ENCODE assay signal across 24 mouse cellular contexts in genomic region chr2:96315034-96315433, GRCm38 (mm10). TPM values are rescaled to one million over a fixed set of nuclear protein-coding genes. Genes with fewer than 3 reads are reported as not detected.
DNase-seq lines count a peak whose midpoint lies in the region; ATAC-seq and TF ChIP-seq lines count a peak whose summit lies in the region.
"Had no signal": no experiment of that assay in that cellular context is flagged by ENCODE, and none has a peak within 500 bp of the region (broad histone marks: within the 10 kb centered on the region; RNA-seq: fewer than 3 reads in every experiment).

No protein-coding gene starts in this region.

- H3K27me3 ChIP-seq in heart, embryonic 13.5 days (replicated peaks) = no peaks in the 10 kb centered on the region
- no peaks in the 10 kb centered on the region for H3K27me3 ChIP-seq in heart, postnatal 0 days (ENCODE audit: control insufficient read depth, insufficient read depth, low read length)
- H3K27me3 ChIP-seq: hindbrain, embryonic 12.5 days had no signal

- WGBS in heart, embryonic 13.5 days = 10% methylated on average over 5 of the region's 5 CpGs
- WGBS in heart, postnatal 0 days = 9% methylated on average over 5 of the region's 5 CpGs

- in situ Hi-C loops in ES-E14 (cut with MboI; ENCODE audit: low sequenced_read_pairs in 2 of 2, unreplicated experiment in 2 of 2) = no loop called here

- no peak for DNase-seq in heart, postnatal 25 days (ENCODE audit: low spot score)
- DNase-seq in heart, postnatal 0 days (ENCODE audit: low spot score) = no peak
- no peak for DNase-seq in heart, postnatal 10 days
- peak; percentile 20 for DNase-seq in ES-E14 (ENCODE audit: low read depth, low spot score)
- DNase-seq in WW6 (ENCODE audit: low read depth, low spot score) = peak; percentile 13
- DNase-seq: adrenal gland, adult 8-10 months; adrenal gland, postnatal 36 days; cerebellum, adult 2 months; cerebellum, postnatal 10 days; gastrocnemius, adult 2 months; gastrocnemius, postnatal 36 days; heart, adult 11 months; kidney, adult 8-10 months had no signal

- intact Hi-C loops in heart, postnatal 25 days (cut with DNase I) = no loop called here
- intact Hi-C loops in heart, postnatal 10 days (cut with DNase I) = loop anchor here (5.0 kb wide), 1 partner anchor 78 kb away; no protein-coding TSS in a partner anchor

- peak overlapping the region; percentile 38 for H3K4me2 ChIP-seq in heart, embryonic 13.5 days
- H3K4me2 ChIP-seq in heart, postnatal 0 days (ENCODE audit: low read depth, low read length) = peak overlapping the region; percentile 24; the same call in 1 of the 2 replicates
- H3K4me2 ChIP-seq: hindbrain, embryonic 12.5 days had no signal

- H3K27ac ChIP-seq in heart, embryonic 13.5 days (replicated peaks) = no peak overlapping the region
- no peak overlapping the region for H3K27ac ChIP-seq in heart, postnatal 0 days (ENCODE audit: low read depth)
- no peak overlapping the region for H3K27ac ChIP-seq in ES-E14 (ENCODE audit: insufficient read depth, low read depth, low read length, poor library complexity, severe bottlenecking)
- H3K27ac ChIP-seq: embryonic facial prominence, embryonic 10.5 days; forebrain, embryonic 10.5 days; gastrocnemius, adult 2 months; hindbrain, embryonic 12.5 days had no signal

- no peaks in the 10 kb centered on the region for H3K36me3 ChIP-seq in heart, embryonic 13.5 days
- H3K36me3 ChIP-seq in heart, postnatal 0 days (replicated peaks; ENCODE audit: control insufficient read depth, insufficient read depth, low read length) = no peaks in the 10 kb centered on the region
- H3K36me3 ChIP-seq in ES-E14 (ENCODE audit: control insufficient read depth, insufficient read depth, low read length, poor library complexity, severe bottlenecking) = no peaks in the 10 kb centered on the region
- H3K36me3 ChIP-seq: embryonic facial prominence, embryonic 10.5 days; forebrain, embryonic 10.5 days; hindbrain, embryonic 12.5 days had no signal

- H3K4me1 ChIP-seq in heart, embryonic 13.5 days = peaks cover 14% of the 10 kb centered on the region
- H3K4me1 ChIP-seq in heart, postnatal 0 days (ENCODE audit: control insufficient read depth, insufficient read depth) = peaks cover 7% of the 10 kb centered on the region
- H3K4me1 ChIP-seq in ES-E14 (ENCODE audit: control insufficient read depth in 2 of 2, insufficient read depth in 2 of 2, low read length in 2 of 2, poor library complexity in 1 of 2) = peaks cover 0 to 5% of the 10 kb centered on the region in 2 experiments; a peak in 1 of 4 replicates

- no peaks in the 10 kb centered on the region for H3K9me3 ChIP-seq in heart, embryonic 13.5 days
- H3K9me3 ChIP-seq in heart, postnatal 0 days (replicated peaks; ENCODE audit: control insufficient read depth, low read length) = no peaks in the 10 kb centered on the region
- H3K9me3 ChIP-seq in ES-E14 (ENCODE audit: control insufficient read depth, insufficient read depth, low read depth, low read length) = no peaks in the 10 kb centered on the region
- H3K9me3 ChIP-seq: embryonic facial prominence, embryonic 10.5 days; forebrain, embryonic 10.5 days; hindbrain, embryonic 12.5 days had no signal

- H3K9ac ChIP-seq in heart, embryonic 13.5 days = no peak overlapping the region
- no peak overlapping the region for H3K9ac ChIP-seq in heart, postnatal 0 days (replicated peaks; ENCODE audit: low read depth, low read length)
- H3K9ac ChIP-seq in ES-E14 (ENCODE audit: insufficient read depth, low read depth, low read length, poor library complexity, severe bottlenecking) = no peak overlapping the region
- H3K9ac ChIP-seq: hindbrain, embryonic 12.5 days had no signal

- no peak for ATAC-seq in heart, embryonic 13.5 days (ENCODE audit: extremely low read depth, insufficient number of reproducible peaks, low FRiP score, low TSS enrichment)
- no peak for ATAC-seq in heart, postnatal 0 days (ENCODE audit: insufficient read depth, low read depth)
- no peak for ATAC-seq in erythroblast, adult 5-6 weeks (replicated peaks; ENCODE audit: low FRiP score, poor library complexity, severe bottlenecking)
- ATAC-seq: forebrain, embryonic 14.5 days; hindbrain, embryonic 16.5 days; inflammation-experienced regulatory T-cells, adult 6 months; intestine, postnatal 0 days had no signal

- H3K4me3 ChIP-seq in heart, embryonic 13.5 days = no peak overlapping the region
- H3K4me3 ChIP-seq in heart, postnatal 0 days (ENCODE audit: low read depth, low read length) = no peak overlapping the region
- no peak overlapping the region for H3K4me3 ChIP-seq in ES-E14 (ENCODE audit: insufficient read depth in 1 of 2, low read depth in 1 of 2, low read length in 2 of 2, poor library complexity in 1 of 2, severe bottlenecking in 1 of 2)
- H3K4me3 ChIP-seq: embryonic facial prominence, embryonic 10.5 days; erythroblast, embryonic 14.5 days; forebrain, embryonic 10.5 days; gastrocnemius, adult 2 months; hindbrain, embryonic 12.5 days had no signal

- TF ChIP-seq EP300 in heart, postnatal 0 days (IDR thresholded peaks at IDR 0.05; ENCODE audit: low read depth) = no peak

- no peak for TF ChIP-seq CTCF in heart, postnatal 0 days (IDR thresholded peaks at IDR 0.05; ENCODE audit: low read depth)

TF ChIP-seq in ES-E14, 5 proteins besides CTCF, POLR2A, EP300 and RAD21:
- no peak for TF ChIP-seq HCFC1 (IDR thresholded peaks at IDR 0.05; ENCODE audit: borderline replicate concordance, insufficient read depth, low read length)
- TF ChIP-seq ZNF384 (IDR thresholded peaks at IDR 0.05; ENCODE audit: low read depth, low read length) = no peak
- TF ChIP-seq ZC3H11A (IDR thresholded peaks at IDR 0.05; ENCODE audit: borderline replicate concordance, low read depth, low read length) = no peak
- TF ChIP-seq MAFK (IDR thresholded peaks at IDR 0.05; ENCODE audit: insufficient read depth, low read depth, low read length) = no peak

RNA-seq across cellular contexts. Expression of gene Lrrc4c, which starts 2.9 kb away (rescaled TPM):
- 0.92 and 1.0 TPM in 2 replicates for polyA plus RNA-seq in heart, embryonic 13.5 days (2015; fragmentation: Nextera tagmentation; extraction: Ambion mirVana)
- under 1 TPM; 0.21 to 0.61 TPM for total RNA-seq in heart, postnatal 25 days (2021)
- total RNA-seq in heart, postnatal 0 days (2014; rRNA removed; ENCODE audit: low replicate concordance) = 0.08 and 2.2 TPM in 2 replicates
- 0.66 and 0.84 TPM in 2 replicates for polyA plus RNA-seq in heart, postnatal 0 days (2015; fragmentation: Nextera tagmentation; extraction: Ambion mirVana)
- 1 to 10 TPM in 1 of 2 experiments, under 1 TPM in 1; 0.67 to 1.5 TPM for total RNA-seq in heart, postnatal 10 days (2021)
- 0.09 TPM in 1 of 2 replicates, not detected in the other for total RNA-seq in ES-E14 (2012; rRNA removed)
- total RNA-seq in erythroblast, adult 5-6 weeks (2015; ENCODE audit: low replicate concordance) = not detected in 2 replicates
- total RNA-seq in erythroblast, adult 5-6 weeks (2017; ENCODE audit: low replicate concordance) = not detected in 2 replicates
- total RNA-seq: MEL had no signal
- polyA plus RNA-seq: erythroblast, embryonic 14.5 days had no signal

Comparison
In these comparisons a context has a peak if more than half of its experiments do, and no peak if none do; other contexts are left out.
1. DNase-seq: peak in ES-E14 (single experiment) and WW6 (single experiment); none in heart, postnatal 25 days (single experiment), heart, postnatal 0 days (single experiment) and heart, postnatal 10 days (0 of 2).